Mouse (Mus musculus): ENCODE measurements at regions not wholly inside any gene's neighbourhood (a gene's known extent, or its start where the extent isn't known, plus 50 kb on each side); places are given as distances from the start of the nearest gene placed in this dataset.

DNA sequence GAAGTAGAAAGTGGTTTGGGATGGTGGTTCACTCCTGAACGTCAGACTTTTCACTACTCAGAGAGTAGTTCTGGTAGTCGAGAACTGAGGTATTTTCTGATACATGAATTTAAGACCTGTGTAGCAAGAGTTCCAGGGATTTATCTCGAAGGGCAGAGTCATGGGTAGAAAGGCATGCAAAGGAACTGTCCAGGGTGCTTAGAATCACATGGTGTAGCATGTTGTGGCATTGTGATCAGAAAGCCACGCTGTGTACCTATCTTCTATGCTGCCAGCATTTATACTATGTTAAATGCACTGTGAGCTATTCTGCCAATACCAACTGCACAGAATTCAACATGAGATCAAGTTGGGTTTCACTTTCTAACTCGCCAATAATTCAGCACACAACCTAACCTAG is 227.3 kb downstream of the Ets1 start:
- no peak for TF ChIP-seq CTCF (IDR thresholded peaks at IDR 0.05; ENCODE audit: low read depth)
- TF ChIP-seq EP300 (optimal IDR thresholded peaks at IDR 0.05): no peak

Data from stomach, postnatal 0 days (tissue).